Mouse (Mus musculus): ENCODE measurements around the gene Ctdspl. TPM values are rescaled to one million over a fixed set of nuclear protein-coding genes. Genes with fewer than 3 reads are reported as not detected.

The Ctdspl gene
- total RNA-seq, 2 experiments from 2014 or later = 21.0 TPM

- no peak for DNase-seq (ENCODE audit: low spot score in 2 of 2)
Observed at GRCm38 (mm10) chr9:119091581-119092310, 165.5 kb downstream of the Ctdspl start.

- peak in 1 of 2 experiments; percentile 43 for DNase-seq (ENCODE audit: low spot score in 2 of 2)
Observed at GRCm38 (mm10) chr9:119092473-119093418, 166.5 kb downstream of the Ctdspl start.

Small RNA genes within 50 kb of the gene (microRNA-seq; reads per million reads assigned to microRNA genes)
- 5.5 reads per million, percentile 19 among the genes with 10 or more reads in this experiment for gene Mir26a-1

Other genes with a start within 250 kb of the Ctdspl start
- 1 to 10 TPM in 1 of 2 experiments, under 1 TPM in 1; 0.86 to 1.7 TPM for gene Vill, start 126.3 kb downstream of the Ctdspl start, total RNA-seq (2021)
- 10 to 100 TPM; 16.5 to 17.2 TPM for gene Plcd1, start 167.0 kb downstream of the Ctdspl start, total RNA-seq (2021)
- under 1 TPM; 0.12 to 0.13 TPM for gene Dlec1, start 176.0 kb downstream of the Ctdspl start, total RNA-seq (2021)
- 1 to 10 TPM; 1.6 to 4.6 TPM for gene Acaa1b, start 230.6 kb downstream of the Ctdspl start, total RNA-seq (2021)
- gene Gm47289, start 232.7 kb downstream of the Ctdspl start, total RNA-seq (2021) = not detected